Mouse (Mus musculus) lung, embryonic 14.5 days (tissue): Measurements from ENCODE around the gene Ddo. TPM values are rescaled to one million over a fixed set of nuclear protein-coding genes. Genes with fewer than 3 reads are reported as not detected.

Experiments used
- ATAC-seq: fragments of 200-750 bp; cut with Nextera tagmentation; 2 replicates; pipeline ENCODE4 v1.8.0; 2017; ENCODE audit warnings: mild to moderate bottlenecking, moderate TSS enrichment, moderate library complexity; ENCODE audit not compliant: insufficient read depth
- DNase-seq: peaks from one replicate; pipeline ENCODE4 v3.0.0-alpha.2; 2015
- H3K27ac ChIP-seq: fragments of 300-500 bp; sonication (generic); 2 replicates; pipeline ENCODE4 v1.5.1; 2014; ENCODE audit warnings: low read depth, mild to moderate bottlenecking, moderate library complexity
- H3K27me3 ChIP-seq: fragments of 300-500 bp; sonication (generic); 2 replicates; pipeline ENCODE4 v1.6.1; 2014; ENCODE audit warnings: low read length, control low read depth; ENCODE audit not compliant: insufficient read depth
- H3K36me3 ChIP-seq: fragments of 300-500 bp; sonication (generic); 2 replicates; pipeline ENCODE4 v1.6.1; 2014; ENCODE audit warnings: control low read depth; ENCODE audit not compliant: insufficient read depth
- H3K4me1 ChIP-seq: fragments of 300-500 bp; sonication (generic); 2 replicates; pipeline ENCODE4 v1.6.1; 2014; ENCODE audit warnings: antibody characterized with exemption, control low read depth; ENCODE audit not compliant: insufficient read depth
- H3K4me2 ChIP-seq: fragments of 300-500 bp; sonication (generic); 2 replicates; pipeline ENCODE4 v1.6.1; 2014; ENCODE audit warnings: mild to moderate bottlenecking
- H3K4me3 ChIP-seq: fragments of 300-500 bp; sonication (generic); 2 replicates; pipeline ENCODE4 v1.5.1; 2014; ENCODE audit warnings: low read depth, low read length
- H3K9ac ChIP-seq: fragments of 300-500 bp; sonication (generic); 2 replicates; pipeline ENCODE4 v1.6.1; 2014
- H3K9me3 ChIP-seq: fragments of 300-500 bp; sonication (generic); 2 replicates; pipeline ENCODE4 v1.6.1; 2016; ENCODE audit warnings: low read depth, low read length, control low read depth
- CTCF ChIP-seq: IDR thresholded peaks from 2 replicates; pipeline ENCODE4 v1.5.1; 2016; ENCODE audit warnings: antibody characterized with exemption, low read depth
- WGBS: fragments of 180-500 bp; shearing (Covaris S2); extraction: QIAGEN DNeasy Blood & Tissue Kit; methylation state at CpG from one replicate; pipeline ENCODE4 v1.1.7; 2014; 5-methylcytosine and 5-hydroxymethylcytosine counted together
- polyA plus RNA-seq: library from polyadenylated mRNA; unstranded; fragments of >200 nt; fragmentation: Nextera tagmentation; extraction: Ambion mirVana; gene quantifications from 2 replicates; pipeline ENCODE4 v1.2.1, GENCODE M21; 2014

Gene Ddo
- polyA plus RNA-seq, 1 experiment from 2014 or later: 1.8 TPM

- ATAC-seq: no peak
- Histone ChIP-seq H3K4me2 (no peak overlapping the region), H3K27ac (no peak overlapping the region), H3K4me1 (no peaks in the 10 kb centered on the region; the same call in 1 of the 2 replicates), H3K36me3 (no peaks in the 10 kb centered on the region), H3K4me3 (no peak overlapping the region), H3K27me3 (no peaks in the 10 kb centered on the region), H3K9ac (no peak overlapping the region), H3K9me3 (no peaks in the 10 kb centered on the region)
- 76% methylated on average over 4 of the region's 4 CpGs for WGBS
- DNase-seq: no peak
- TF ChIP-seq CTCF: no peak
Observed at GRCm38 (mm10) chr10:40686976-40687375, 57.2 kb downstream of the Ddo start.

- Histone ChIP-seq H3K27me3 (no peaks in the 10 kb centered on the region), H3K27ac (no peak overlapping the region), H3K4me3 (no peak overlapping the region), H3K9me3 (no peaks in the 10 kb centered on the region), H3K4me1 (no peaks in the 10 kb centered on the region; the same call in 1 of the 2 replicates), H3K4me2 (no peak overlapping the region), H3K36me3 (no peaks in the 10 kb centered on the region), H3K9ac (no peak overlapping the region)
- no peak for DNase-seq
- no peak for ATAC-seq
- TF ChIP-seq CTCF: no peak
- 61% methylated on average over 2 of the region's 2 CpGs for WGBS
Observed at GRCm38 (mm10) chr10:40687407-40687806, 57.6 kb downstream of the Ddo start.

- H3K27ac ChIP-seq: no peak overlapping the region
- H3K27me3 ChIP-seq: no peaks in the 10 kb centered on the region
- DNase-seq (no peak), ATAC-seq (no peak)
- WGBS: 70% methylated on average over 6 of the region's 6 CpGs
- no peak overlapping the region for H3K4me2 ChIP-seq
- H3K4me3 ChIP-seq: no peak overlapping the region
- H3K9ac ChIP-seq: no peak overlapping the region
- no peaks in the 10 kb centered on the region for H3K36me3 ChIP-seq
- no peak for TF ChIP-seq CTCF
- no peaks in the 10 kb centered on the region; the same call in 1 of the 2 replicates for H3K4me1 ChIP-seq
- H3K9me3 ChIP-seq: no peaks in the 10 kb centered on the region
Observed at GRCm38 (mm10) chr10:40688266-40688665, 58.5 kb downstream of the Ddo start.

GRCm38 (mm10) chr10:40688873-40689272 lies 59.1 kb downstream of the Ddo start:
- Histone ChIP-seq H3K9ac (no peak overlapping the region), H3K4me2 (no peak overlapping the region), H3K4me3 (no peak overlapping the region), H3K9me3 (no peaks in the 10 kb centered on the region), H3K4me1 (no peaks in the 10 kb centered on the region), H3K27ac (no peak overlapping the region), H3K36me3 (no peaks in the 10 kb centered on the region), H3K27me3 (no peaks in the 10 kb centered on the region)
- no peak for ATAC-seq
- no peak for DNase-seq
- whole genome bisulfite sequencing: 47% methylated on average over 1 of the region's 1 CpGs
- no peak for TF ChIP-seq CTCF

- no peak overlapping the region for H3K27ac ChIP-seq
- H3K9me3 ChIP-seq: no peaks in the 10 kb centered on the region
- no peak for TF ChIP-seq CTCF
- no peak overlapping the region for H3K9ac ChIP-seq
- DNase-seq (no peak), ATAC-seq (no peak)
- peaks cover 9% of the 10 kb centered on the region; the same call in 1 of the 2 replicates for H3K4me1 ChIP-seq
- H3K4me2 ChIP-seq: no peak overlapping the region
- H3K36me3 ChIP-seq: no peaks in the 10 kb centered on the region
- 72% methylated on average over 4 of the region's 4 CpGs for WGBS
- H3K4me3 ChIP-seq: no peak overlapping the region
- H3K27me3 ChIP-seq: no peaks in the 10 kb centered on the region
Observed at GRCm38 (mm10) chr10:40698652-40699051, 68.8 kb downstream of the Ddo start.

- no peak overlapping the region for H3K27ac ChIP-seq
- ATAC-seq (no peak), DNase-seq (peak; percentile 8)
- no peaks in the 10 kb centered on the region for H3K27me3 ChIP-seq
- no peaks in the 10 kb centered on the region for H3K36me3 ChIP-seq
- H3K4me1 ChIP-seq: peaks cover 5% of the 10 kb centered on the region
- H3K9ac ChIP-seq: no peak overlapping the region
- 63% methylated on average over 7 of the region's 7 CpGs for WGBS
- no peak for TF ChIP-seq CTCF
- no peak overlapping the region for H3K4me2 ChIP-seq
- no peak overlapping the region for H3K4me3 ChIP-seq
- H3K9me3 ChIP-seq: no peaks in the 10 kb centered on the region
Observed at GRCm38 (mm10) chr10:40711127-40711526, 81.3 kb downstream of the Ddo start.

GRCm38 (mm10) chr10:40713018-40713608 lies 83.3 kb downstream of the Ddo start:
- H3K4me3 ChIP-seq: no peak overlapping the region
- no peaks in the 10 kb centered on the region for H3K27me3 ChIP-seq
- no peak for TF ChIP-seq CTCF
- WGBS: 21% methylated on average over 9 of the region's 9 CpGs
- H3K36me3 ChIP-seq: no peaks in the 10 kb centered on the region
- H3K4me2 ChIP-seq: no peak overlapping the region; the same call in 1 of the 2 replicates
- no peak overlapping the region for H3K9ac ChIP-seq
- DNase-seq (peak; percentile 77), ATAC-seq (peak; percentile 81)
- peaks cover 5% of the 10 kb centered on the region for H3K4me1 ChIP-seq
- no peak overlapping the region for H3K27ac ChIP-seq
- H3K9me3 ChIP-seq: no peaks in the 10 kb centered on the region

- WGBS: 69% methylated on average over 9 of the region's 9 CpGs
- H3K4me3 ChIP-seq: no peak overlapping the region
Observed at GRCm38 (mm10) chr10:40713829-40714228, 84.0 kb downstream of the Ddo start.

More at GRCm38 (mm10) chr10:40713829-40714228, 84.0 kb downstream of the Ddo start:
- H3K4me2 ChIP-seq: no peak overlapping the region
- DNase-seq: no peak
- H3K27ac ChIP-seq: no peak overlapping the region
- no peak overlapping the region for H3K9ac ChIP-seq
- H3K9me3 ChIP-seq: no peaks in the 10 kb centered on the region
- H3K36me3 ChIP-seq: no peaks in the 10 kb centered on the region
- ATAC-seq: no peak
- TF ChIP-seq CTCF: no peak
- peaks cover 5% of the 10 kb centered on the region for H3K4me1 ChIP-seq
- no peaks in the 10 kb centered on the region for H3K27me3 ChIP-seq
